Mouse (Mus musculus) limb, embryonic 12.5 days (tissue): ENCODE measurements around the gene Defb23. TPM values are rescaled to one million over a fixed set of nuclear protein-coding genes. Genes with fewer than 3 reads are reported as not detected.

Source experiments
- ATAC-seq: fragments of 200-750 bp; cut with Nextera tagmentation; 2 replicates; pipeline ENCODE4 v1.8.0; 2017; ENCODE audit warnings: low read depth, moderate TSS enrichment; ENCODE audit not compliant: insufficient number of reproducible peaks, insufficient read depth, low FRiP score, low TSS enrichment
- H3K27ac ChIP-seq: fragments of 300-500 bp; sonication (generic); 2 replicates; pipeline ENCODE4 v1.5.1; 2016; ENCODE audit warnings: mild to moderate bottlenecking, moderate library complexity
- H3K27me3 ChIP-seq: fragments of 300-500 bp; sonication (generic); 2 replicates; pipeline ENCODE4 v1.6.1; 2016; ENCODE audit warnings: mild to moderate bottlenecking, moderate library complexity
- H3K36me3 ChIP-seq: fragments of 300-500 bp; sonication (generic); 2 replicates; pipeline ENCODE4 v1.6.1; 2016; ENCODE audit warnings: mild to moderate bottlenecking, moderate library complexity
- H3K4me1 ChIP-seq: fragments of 300-500 bp; sonication (generic); replicated peaks from 2 replicates; pipeline ENCODE4 v1.6.1; 2016
- H3K4me2 ChIP-seq: fragments of 300-500 bp; sonication (generic); 2 replicates; pipeline ENCODE4 v1.6.1; 2016; ENCODE audit warnings: mild to moderate bottlenecking, moderate library complexity
- H3K4me3 ChIP-seq: fragments of 300-500 bp; sonication (generic); replicated peaks from 2 replicates; pipeline ENCODE4 v1.5.1; 2016; ENCODE audit warnings: mild to moderate bottlenecking
- H3K9ac ChIP-seq: fragments of 300-500 bp; sonication (generic); replicated peaks from 2 replicates; pipeline ENCODE4 v1.6.1; 2016; ENCODE audit warnings: mild to moderate bottlenecking, moderate library complexity
- H3K9me3 ChIP-seq: fragments of 300-500 bp; sonication (generic); 2 replicates; pipeline ENCODE4 v1.6.1; 2016; ENCODE audit warnings: mild to moderate bottlenecking, moderate library complexity
- WGBS: fragments of 180-500 bp; shearing (Covaris S2); methylation state at CpG from one replicate; pipeline ENCODE4 v1.1.7; 2016; 5-methylcytosine and 5-hydroxymethylcytosine counted together
- polyA plus RNA-seq: library from polyadenylated mRNA; unstranded; fragments of >200 nt; fragmentation: Nextera tagmentation; extraction: Ambion mirVana; gene quantifications from 2 replicates; pipeline ENCODE4 v1.2.1, GENCODE M21; 2016

Defb23 gene
- polyA plus RNA-seq, 1 experiment from 2014 or later: not detected

DNA sequence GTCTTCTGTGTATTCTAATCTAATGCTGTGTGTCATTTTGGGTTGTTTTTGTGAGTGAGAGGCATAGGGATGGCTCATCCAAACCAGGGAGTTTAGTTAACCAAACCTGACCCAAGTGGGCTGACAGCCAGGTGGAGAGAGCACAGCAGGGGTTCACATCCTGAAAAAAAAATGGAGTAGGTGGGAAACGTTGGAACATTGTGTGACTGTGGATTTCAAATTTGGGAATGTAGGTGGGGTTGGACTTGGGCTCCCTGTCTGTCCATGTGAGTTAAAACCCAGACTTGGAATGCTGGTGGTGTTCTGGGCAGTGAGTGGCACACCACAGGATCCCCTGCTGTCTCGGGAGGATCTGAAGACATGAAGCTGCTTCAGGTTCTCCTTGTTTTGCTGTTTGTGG, 12.3 kb upstream of the Defb23 start, which contains the start of gene Defb20:
Gene Defb20 (plus strand): TSS at position 301 of the 400 bp plus-strand sequence.
- Histone ChIP-seq H3K4me2 (no peak within 1 kb of the TSS), H3K4me1 (no peaks in the 10 kb centered on the region), H3K9ac (no peak within 1 kb of the TSS), H3K4me3 (no peak within 1 kb of the TSS), H3K9me3 (no peaks in the 10 kb centered on the region), H3K27ac (no peak within 1 kb of the TSS), H3K27me3 (0 out of 2 replicates have a peak, but pooled peaks cover 2% of the 10 kb centered on the region), H3K36me3 (no peaks in the 10 kb centered on the region)
- ATAC-seq: no peak
- WGBS: 57% methylated on average over 2 of the region's 2 CpGs

DNA sequence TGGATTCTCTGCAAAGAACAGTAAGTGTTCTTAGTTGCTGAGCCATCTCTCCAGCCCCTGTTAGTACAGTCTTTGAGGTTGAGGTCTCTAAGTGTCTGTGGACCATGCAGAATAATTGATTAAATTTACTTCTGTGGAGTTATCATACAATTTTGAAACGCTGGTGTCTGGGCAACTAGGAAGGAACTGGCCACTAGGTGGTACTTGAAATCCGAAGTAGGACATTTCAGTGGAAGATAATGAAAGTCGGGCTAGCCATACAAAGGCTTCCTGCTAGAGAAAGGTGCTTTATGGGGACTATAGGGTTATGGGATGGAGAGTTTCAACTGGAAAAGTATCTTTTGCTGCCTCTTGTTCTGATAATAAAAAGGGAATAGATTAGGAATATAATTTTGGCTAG, 8.0 kb upstream of the Defb23 start:
- no peaks in the 10 kb centered on the region for H3K9me3 ChIP-seq
- 30% methylated on average over 3 of the region's 3 CpGs for WGBS
- no peak for ATAC-seq
- no peak overlapping the region for H3K4me2 ChIP-seq
- H3K4me1 ChIP-seq: no peaks in the 10 kb centered on the region
- H3K4me3 ChIP-seq: no peak overlapping the region
- H3K9ac ChIP-seq: no peak overlapping the region
- H3K27ac ChIP-seq: no peak overlapping the region
- H3K27me3 ChIP-seq: 0 out of 2 replicates have a peak, but pooled peaks cover 2% of the 10 kb centered on the region
- no peaks in the 10 kb centered on the region for H3K36me3 ChIP-seq

DNA sequence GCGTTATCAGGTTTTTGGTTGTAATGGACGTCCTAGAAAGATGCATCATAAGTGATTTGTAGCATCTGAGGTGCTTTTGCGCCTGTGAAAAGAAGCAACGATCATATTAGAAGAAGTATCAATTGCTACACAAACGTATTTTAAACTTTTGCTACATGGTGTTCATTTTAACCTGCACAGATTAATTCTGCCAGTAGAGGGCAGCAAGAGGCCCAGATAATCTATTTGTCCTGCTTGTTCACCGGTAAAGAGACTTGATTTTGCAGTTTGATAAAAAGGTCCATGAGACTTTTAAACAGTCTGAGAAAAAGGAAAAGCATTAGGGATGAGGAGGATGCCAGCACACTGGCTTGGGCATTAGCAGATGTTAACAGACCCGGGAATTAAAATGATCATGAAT, 6.6 kb upstream of the Defb23 start:
- Histone ChIP-seq H3K4me3 (no peak overlapping the region), H3K4me2 (no peak overlapping the region), H3K36me3 (no peaks in the 10 kb centered on the region), H3K27ac (no peak overlapping the region), H3K4me1 (no peaks in the 10 kb centered on the region), H3K9ac (no peak overlapping the region), H3K9me3 (no peaks in the 10 kb centered on the region), H3K27me3 (0 out of 2 replicates have a peak, but pooled peaks cover 2% of the 10 kb centered on the region)
- 30% methylated on average over 7 of the region's 7 CpGs for WGBS
- ATAC-seq: no peak

DNA sequence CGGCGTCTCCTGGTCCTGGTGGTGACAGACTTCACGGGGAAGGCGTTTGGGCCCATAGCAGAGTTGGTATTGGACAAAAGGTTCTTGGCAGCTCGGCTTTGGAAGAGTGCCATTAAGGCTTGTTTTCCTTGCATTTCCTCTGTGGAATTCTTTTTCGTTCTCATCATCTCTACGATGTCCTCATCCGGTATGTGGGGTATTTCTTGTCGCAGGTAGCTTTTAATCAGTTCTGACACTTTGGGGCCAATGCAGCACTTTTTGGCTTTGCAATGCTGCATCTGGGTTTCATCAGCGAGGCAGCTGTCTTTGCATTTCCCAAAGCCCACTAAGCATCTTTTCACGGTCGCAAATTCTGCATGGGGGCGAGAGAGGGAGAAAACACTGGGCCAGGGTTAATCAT, 5.2 kb downstream of the Defb23 start:
- no peak for ATAC-seq
- WGBS: 45% methylated on average over 13 of the region's 13 CpGs
- no peak overlapping the region for H3K4me2 ChIP-seq

DNA sequence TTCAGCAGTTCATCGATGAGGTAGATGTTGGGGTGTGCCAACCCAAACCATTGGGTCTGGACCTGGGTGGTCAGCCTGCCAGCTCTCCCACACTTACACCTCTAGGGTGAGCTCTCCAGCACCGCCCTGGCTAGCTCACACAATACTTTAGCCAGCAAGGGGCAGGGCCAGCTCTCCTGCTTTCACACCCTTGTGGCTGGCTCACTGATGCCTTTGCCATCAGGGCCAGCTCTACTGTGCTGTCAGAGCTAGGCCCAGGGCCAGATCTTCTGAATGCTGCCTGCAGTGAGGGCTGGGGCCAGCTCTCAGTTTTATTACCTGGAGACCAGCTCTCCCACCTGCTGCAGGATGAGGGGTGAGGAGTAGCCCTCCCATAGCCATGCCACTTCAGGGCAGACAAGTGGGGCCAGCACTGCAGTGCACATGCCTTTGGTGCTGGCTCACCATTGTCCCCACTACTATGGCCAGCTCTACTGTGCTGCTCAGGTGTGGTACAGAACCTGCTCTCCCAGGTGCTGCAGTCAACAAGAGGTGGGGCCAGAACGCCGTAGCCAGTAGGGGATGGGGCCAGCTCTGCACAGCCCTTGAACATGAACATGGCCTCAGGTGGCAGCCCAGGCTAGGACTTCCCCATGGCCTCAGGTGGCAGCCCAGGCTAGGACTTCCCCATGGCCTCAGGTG, 12.2 kb downstream of the Defb23 start:
- no peaks in the 10 kb centered on the region for H3K36me3 ChIP-seq
- no peak overlapping the region for H3K9ac ChIP-seq
- no peak for ATAC-seq
- no peak overlapping the region for H3K27ac ChIP-seq
- peaks cover 6% of the 10 kb centered on the region; the same call in 1 of the 2 replicates for H3K4me1 ChIP-seq
- 75% methylated on average over 4 of the region's 4 CpGs for WGBS
- H3K4me2 ChIP-seq: no peak overlapping the region
- H3K4me3 ChIP-seq: no peak overlapping the region
- no peaks in the 10 kb centered on the region for H3K9me3 ChIP-seq
- H3K27me3 ChIP-seq: no peaks in the 10 kb centered on the region

More for the DNA sequence above, 5.2 kb downstream of the Defb23 start:
- no peak overlapping the region for H3K4me3 ChIP-seq
- H3K4me1 ChIP-seq: peaks cover 11% of the 10 kb centered on the region
- no peak overlapping the region for H3K9ac ChIP-seq
- no peaks in the 10 kb centered on the region for H3K9me3 ChIP-seq
- no peaks in the 10 kb centered on the region for H3K36me3 ChIP-seq
- H3K27ac ChIP-seq: no peak overlapping the region
- peaks cover 13% of the 10 kb centered on the region; the same call in 1 of the 2 replicates for H3K27me3 ChIP-seq

DNA sequence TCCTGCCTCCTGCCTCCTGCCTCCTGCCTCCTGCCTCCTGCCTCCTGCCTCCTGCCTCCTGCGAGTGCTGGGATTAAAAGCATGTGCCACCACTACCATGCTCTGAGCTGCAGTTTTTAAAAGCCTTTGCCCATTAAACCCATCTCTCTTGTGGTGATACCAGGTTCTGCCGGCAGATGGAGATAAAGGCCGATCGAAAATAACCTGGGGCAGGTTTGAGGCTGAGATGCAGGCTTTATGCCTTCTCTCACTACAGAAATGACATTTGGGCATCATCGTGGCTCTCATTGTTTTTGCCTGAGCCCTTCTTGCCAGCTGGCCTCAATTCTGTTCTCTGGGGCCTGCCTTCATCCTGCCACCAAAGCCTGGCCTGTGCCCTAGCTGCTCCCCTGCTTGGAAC, 14.2 kb downstream of the Defb23 start:
- Histone ChIP-seq H3K4me1 (peaks cover 7% of the 10 kb centered on the region; the same call in 1 of the 2 replicates), H3K27me3 (no peaks in the 10 kb centered on the region), H3K27ac (no peak overlapping the region), H3K36me3 (no peaks in the 10 kb centered on the region), H3K4me2 (no peak overlapping the region), H3K4me3 (no peak overlapping the region), H3K9ac (no peak overlapping the region), H3K9me3 (no peaks in the 10 kb centered on the region)
- ATAC-seq: no peak
- WGBS: 5% methylated on average over 5 of the region's 5 CpGs

DNA sequence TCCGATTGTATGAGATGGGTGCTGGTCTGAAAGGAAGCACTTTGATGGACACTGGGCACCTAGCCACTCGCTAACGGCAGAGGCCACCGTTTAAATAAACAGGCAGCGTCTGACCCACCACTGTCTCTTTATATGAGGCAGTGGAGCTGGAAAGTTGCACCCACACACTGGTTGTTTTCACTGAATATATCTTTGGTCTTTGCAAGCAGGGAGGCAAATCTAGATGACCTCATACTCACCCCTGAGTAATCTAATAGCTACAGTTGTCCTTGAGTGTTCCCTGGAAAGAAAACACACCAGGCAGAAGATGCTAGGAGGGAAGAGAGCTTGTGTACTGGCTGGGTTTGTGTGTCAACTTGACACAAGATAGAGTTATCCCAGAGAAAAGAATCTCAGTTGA, 17.0 kb downstream of the Defb23 start:
- H3K36me3 ChIP-seq: no peaks in the 10 kb centered on the region
- H3K27ac ChIP-seq: no peak overlapping the region
- H3K9ac ChIP-seq: no peak overlapping the region
- H3K27me3 ChIP-seq: no peaks in the 10 kb centered on the region
- ATAC-seq: no peak
- H3K4me3 ChIP-seq: no peak overlapping the region
- no peak overlapping the region for H3K4me2 ChIP-seq
- H3K9me3 ChIP-seq: no peaks in the 10 kb centered on the region
- 64% methylated on average over 5 of the region's 5 CpGs for WGBS
- H3K4me1 ChIP-seq: peaks cover 7% of the 10 kb centered on the region; the same call in 1 of the 2 replicates

DNA sequence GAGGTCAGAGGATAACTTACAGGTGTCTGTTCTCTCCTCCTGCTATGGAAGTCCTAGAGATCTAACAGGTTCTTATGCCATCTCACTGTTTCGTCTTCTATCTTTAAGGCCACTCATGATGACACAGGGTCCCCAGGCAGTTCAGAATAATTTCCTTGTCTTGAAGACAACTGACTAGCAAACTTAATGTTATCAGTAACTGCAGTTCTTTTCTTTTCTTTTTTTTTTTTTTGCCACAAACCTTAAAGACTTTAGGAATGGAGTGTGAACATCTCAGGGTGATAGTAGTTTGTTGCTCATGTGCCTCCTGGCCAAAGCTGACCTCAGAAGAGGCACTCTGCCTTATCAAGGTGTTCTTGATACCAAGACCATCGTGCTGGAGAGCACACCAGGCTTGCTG, 17.8 kb downstream of the Defb23 start:
- peaks cover 7% of the 10 kb centered on the region; the same call in 1 of the 2 replicates for H3K4me1 ChIP-seq
- H3K9ac ChIP-seq: no peak overlapping the region
- ATAC-seq: no peak
- H3K27ac ChIP-seq: no peak overlapping the region
- no peaks in the 10 kb centered on the region for H3K36me3 ChIP-seq
- WGBS: 68% methylated on average over 2 of the region's 2 CpGs
- no peak overlapping the region for H3K4me2 ChIP-seq
- no peaks in the 10 kb centered on the region for H3K9me3 ChIP-seq
- H3K4me3 ChIP-seq: no peak overlapping the region
- no peaks in the 10 kb centered on the region for H3K27me3 ChIP-seq

DNA sequence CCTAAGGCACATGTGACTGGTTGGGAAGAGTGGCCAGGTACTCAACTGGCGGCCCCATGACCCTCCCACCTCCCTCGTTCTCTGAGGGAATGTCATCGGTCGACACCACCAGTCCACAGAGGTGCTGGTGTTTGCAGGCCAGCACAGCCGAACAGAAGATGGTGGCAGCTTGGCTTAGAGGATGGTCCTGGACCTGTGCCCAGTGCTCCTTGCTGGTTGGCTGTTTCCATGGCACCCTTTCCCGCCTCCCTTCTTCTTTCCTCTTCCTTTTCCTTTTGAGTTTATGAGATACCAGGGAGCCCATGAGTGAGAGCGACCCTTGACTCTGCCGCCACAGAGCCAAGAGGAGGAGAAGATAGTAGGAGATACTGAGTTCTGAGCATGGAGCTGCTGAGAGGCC, 21.1 kb downstream of the Defb23 start:
- Histone ChIP-seq H3K4me3 (no peak overlapping the region), H3K4me1 (peaks cover 7% of the 10 kb centered on the region; the same call in 1 of the 2 replicates), H3K27ac (no peak overlapping the region), H3K9me3 (no peaks in the 10 kb centered on the region), H3K9ac (no peak overlapping the region), H3K27me3 (no peaks in the 10 kb centered on the region), H3K4me2 (no peak overlapping the region), H3K36me3 (no peaks in the 10 kb centered on the region)
- WGBS: 88% methylated on average over 8 of the region's 8 CpGs
- no peak for ATAC-seq

DNA sequence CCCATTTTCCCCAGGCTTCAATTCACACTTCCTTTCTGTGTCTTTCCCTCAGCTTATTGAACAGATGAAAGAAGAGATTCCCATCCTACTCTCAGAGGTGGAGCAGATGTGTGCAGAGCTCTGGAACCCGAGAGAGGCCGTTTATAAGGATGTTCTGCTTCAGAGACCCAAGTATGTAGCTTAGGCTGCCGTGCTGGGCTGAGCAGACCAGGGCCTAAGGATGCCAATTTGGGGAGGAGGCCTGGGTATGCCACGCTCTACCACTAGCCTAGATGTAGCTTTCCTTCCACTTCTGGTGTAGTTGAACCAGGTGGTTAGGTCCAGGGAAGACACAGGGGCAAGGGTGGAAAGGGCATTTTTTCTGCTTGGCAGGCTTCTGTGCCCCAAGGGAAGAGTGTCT, 22.1 kb downstream of the Defb23 start:
- Histone ChIP-seq H3K27me3 (no peaks in the 10 kb centered on the region), H3K36me3 (no peaks in the 10 kb centered on the region), H3K4me2 (no peak overlapping the region), H3K4me1 (peaks cover 5% of the 10 kb centered on the region; the same call in 1 of the 2 replicates), H3K4me3 (no peak overlapping the region), H3K9me3 (no peaks in the 10 kb centered on the region), H3K9ac (no peak overlapping the region), H3K27ac (no peak overlapping the region)
- 85% methylated on average over 4 of the region's 4 CpGs for WGBS
- no peak for ATAC-seq

DNA sequence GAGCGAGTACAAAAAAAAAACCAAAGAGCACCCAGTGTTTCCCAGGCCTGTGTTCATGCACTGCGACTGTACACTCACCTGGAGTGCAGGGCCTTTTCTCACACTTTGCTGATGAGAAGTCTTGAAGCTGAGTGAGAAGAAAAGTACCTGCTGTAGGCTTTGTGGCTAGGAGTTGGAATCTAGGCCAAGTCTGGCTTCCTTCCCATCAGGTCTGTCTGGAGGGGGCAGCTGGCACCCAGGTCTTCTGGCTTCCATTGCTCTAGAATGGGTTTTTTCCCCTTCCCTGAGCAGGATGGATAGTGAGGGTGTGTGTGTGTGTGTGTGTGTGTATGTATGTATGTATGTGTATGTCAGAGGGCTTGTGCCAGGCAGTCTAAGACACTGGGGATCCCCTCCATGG, 24.6 kb downstream of the Defb23 start:
- no peak for ATAC-seq
- peaks cover 10% of the 10 kb centered on the region; the same call in 1 of the 2 replicates for H3K4me1 ChIP-seq
- H3K9me3 ChIP-seq: no peaks in the 10 kb centered on the region
- 69% methylated on average over 2 of the region's 2 CpGs for WGBS
- H3K4me2 ChIP-seq: no peak overlapping the region
- H3K27me3 ChIP-seq: no peaks in the 10 kb centered on the region; the same call in 1 of the 2 replicates
- H3K9ac ChIP-seq: no peak overlapping the region
- no peak overlapping the region for H3K4me3 ChIP-seq
- H3K36me3 ChIP-seq: no peaks in the 10 kb centered on the region
- no peak overlapping the region for H3K27ac ChIP-seq

DNA sequence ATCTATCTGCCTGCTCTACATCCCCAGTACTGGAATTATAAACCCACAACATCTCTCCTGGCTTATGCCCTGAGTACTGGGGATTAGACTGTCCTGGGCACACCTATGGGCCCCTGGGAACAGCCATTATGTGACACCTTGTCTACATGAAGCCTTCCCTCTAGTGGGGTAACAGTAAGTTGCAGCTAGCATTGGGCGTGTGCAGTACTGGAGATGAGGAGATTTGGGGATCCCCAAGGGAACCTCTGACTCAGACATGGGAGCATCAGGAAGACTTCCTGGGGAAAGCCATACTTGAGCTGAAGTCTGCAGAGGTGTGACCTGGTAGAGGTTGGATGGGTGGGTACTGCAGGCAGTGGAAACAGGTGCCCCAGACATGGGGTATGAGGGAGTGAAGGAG, 25.5 kb downstream of the Defb23 start:
- Histone ChIP-seq H3K27ac (no peak overlapping the region), H3K4me1 (peaks cover 10% of the 10 kb centered on the region; the same call in 1 of the 2 replicates), H3K4me2 (no peak overlapping the region), H3K4me3 (no peak overlapping the region), H3K27me3 (no peaks in the 10 kb centered on the region; the same call in 1 of the 2 replicates), H3K9ac (no peak overlapping the region), H3K36me3 (no peaks in the 10 kb centered on the region), H3K9me3 (no peaks in the 10 kb centered on the region)
- 69% methylated on average over 1 of the region's 1 CpGs for WGBS
- ATAC-seq: no peak
